Mouse (Mus musculus) intestine, embryonic 15.5 days (tissue): ENCODE data around the gene Capn1. TPM values are rescaled to one million over a fixed set of nuclear protein-coding genes. Genes with fewer than 3 reads are reported as not detected.

Source experiments
- ATAC-seq: fragments of 200-750 bp; cut with Nextera tagmentation; 2 replicates; pipeline ENCODE4 v1.8.0; 2017; ENCODE audit warnings: moderate TSS enrichment, moderate library complexity
- H3K27ac ChIP-seq: fragments of 300-500 bp; sonication (generic); 2 replicates; pipeline ENCODE4 v1.5.1; 2015; ENCODE audit warnings: mild to moderate bottlenecking, inconsistent platforms
- H3K27me3 ChIP-seq: fragments of 300-500 bp; sonication (generic); replicated peaks from 2 replicates; pipeline ENCODE4 v1.6.1; 2015; ENCODE audit warnings: inconsistent platforms
- H3K36me3 ChIP-seq: fragments of 300-500 bp; sonication (generic); 2 replicates; pipeline ENCODE4 v1.6.1; 2015; ENCODE audit warnings: inconsistent platforms
- H3K4me1 ChIP-seq: fragments of 300-500 bp; sonication (generic); replicated peaks from 2 replicates; pipeline ENCODE4 v1.6.1; 2015; ENCODE audit warnings: inconsistent platforms
- H3K4me2 ChIP-seq: fragments of 300-500 bp; sonication (generic); replicated peaks from 2 replicates; pipeline ENCODE4 v1.6.1; 2015; ENCODE audit warnings: mild to moderate bottlenecking, inconsistent platforms
- H3K4me3 ChIP-seq: fragments of 300-500 bp; sonication (generic); replicated peaks from 2 replicates; pipeline ENCODE4 v1.5.1; 2015; ENCODE audit warnings: inconsistent platforms
- H3K9ac ChIP-seq: fragments of 300-500 bp; sonication (generic); 2 replicates; pipeline ENCODE4 v1.6.1; 2015; ENCODE audit warnings: inconsistent platforms
- H3K9me3 ChIP-seq: fragments of 300-500 bp; sonication (generic); 2 replicates; pipeline ENCODE4 v1.6.1; 2016; ENCODE audit warnings: inconsistent platforms
- WGBS: fragments of 180-500 bp; shearing (Covaris S2); methylation state at CpG from one replicate; pipeline ENCODE4 v1.1.7; 2015; 5-methylcytosine and 5-hydroxymethylcytosine counted together
- polyA plus RNA-seq: library from polyadenylated mRNA; unstranded; fragments of >200 nt; fragmentation: Nextera tagmentation; extraction: Ambion mirVana; gene quantifications from 2 replicates; pipeline ENCODE4 v1.2.1, GENCODE M21; 2015

Gene Capn1
- 10.3 and 10.4 TPM in 2 replicates for polyA plus RNA-seq

DNA sequence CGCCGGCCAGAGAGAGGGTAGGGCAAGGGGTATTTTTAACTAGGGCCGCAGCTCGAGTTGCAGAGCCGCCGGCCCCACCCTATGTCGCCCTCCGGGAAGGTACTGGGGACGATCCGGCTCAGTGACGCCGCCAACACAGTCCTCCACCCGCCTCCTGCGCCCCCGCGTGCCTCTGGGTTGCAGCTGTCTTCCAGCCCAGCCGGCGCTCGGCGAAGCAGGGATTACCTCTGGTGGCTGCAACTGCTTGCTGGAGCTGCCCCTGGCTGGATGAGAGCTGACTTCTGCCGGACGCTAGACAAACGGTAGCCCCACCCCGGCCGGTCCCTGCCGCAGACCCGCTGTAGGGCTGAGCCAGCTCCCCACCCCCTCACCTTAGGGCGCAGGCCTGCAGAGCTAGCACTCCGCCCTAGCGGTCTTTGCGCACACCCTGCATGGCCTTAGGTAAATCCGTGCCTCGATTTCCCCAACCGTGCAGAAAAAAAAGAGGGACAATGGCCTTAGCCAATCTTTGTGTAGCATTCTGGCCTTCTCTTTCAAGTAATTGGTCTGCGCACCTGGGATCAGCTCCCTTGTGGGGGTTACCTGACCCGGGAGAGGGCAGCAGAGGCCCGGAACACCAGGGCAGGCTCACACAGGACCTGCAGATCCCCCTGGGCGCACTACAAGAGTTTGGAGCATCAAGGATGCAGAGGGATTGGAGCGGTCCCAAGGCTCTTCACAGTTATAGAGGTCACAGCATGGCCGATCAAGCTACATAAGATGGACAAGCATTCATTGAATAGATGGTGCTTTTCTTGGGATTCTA, at the start of gene Capn1:
Capn1 (minus strand) TSS at position 387 of the 805 bp plus-strand sequence.
- H3K4me3 ChIP-seq: peak within 1 kb of the TSS; percentile 59
- peak within 1 kb of the TSS; percentile 67 for H3K27ac ChIP-seq
- H3K27me3 ChIP-seq: no peaks in the 10 kb centered on the region
- H3K36me3 ChIP-seq: no peaks in the 10 kb centered on the region
- peak within 1 kb of the TSS; percentile 66 for H3K9ac ChIP-seq
- H3K9me3 ChIP-seq: no peaks in the 10 kb centered on the region
- peak; percentile 86 for ATAC-seq
- H3K4me1 ChIP-seq: peaks cover 14% of the 10 kb centered on the region
- WGBS: 3% methylated on average over 40 of the region's 40 CpGs
- H3K4me2 ChIP-seq: peak within 1 kb of the TSS; percentile 96

DNA sequence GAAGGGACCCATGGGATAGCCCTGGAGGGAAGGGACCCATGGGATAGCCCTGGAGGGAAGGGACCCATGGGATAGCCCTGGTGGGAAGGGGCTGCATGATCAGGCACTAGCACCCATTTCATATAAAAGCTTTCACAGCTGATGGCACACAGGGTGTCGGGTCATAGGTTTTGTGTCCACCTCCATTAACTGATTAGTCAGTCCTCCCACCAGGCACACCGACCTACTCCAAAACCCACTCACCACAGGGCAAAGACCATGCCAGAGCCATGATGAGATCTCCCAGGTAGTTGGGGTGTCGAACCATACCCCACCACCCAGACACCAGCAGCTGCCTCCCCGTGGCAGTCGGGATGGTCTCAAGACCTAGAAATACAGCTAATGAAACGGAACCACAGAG, 47.4 kb upstream of the Capn1 start:
- H3K9ac ChIP-seq: no peak overlapping the region

GRCm38 (mm10) chr19:6062418-6062817, 46.7 kb upstream of the Capn1 start:
- Histone ChIP-seq H3K9ac (peak overlapping the region; percentile 94), H3K36me3 (0 out of 2 replicates have a peak, but pooled peaks cover 3% of the 10 kb centered on the region), H3K4me3 (peak overlapping the region; percentile 92), H3K4me2 (peak overlapping the region; percentile 95), H3K4me1 (peaks cover 26% of the 10 kb centered on the region), H3K9me3 (no peaks in the 10 kb centered on the region), H3K27ac (peak overlapping the region; percentile 96), H3K27me3 (no peaks in the 10 kb centered on the region)
- ATAC-seq: no peak
- 42% methylated on average over 5 of the region's 5 CpGs for WGBS

More for the DNA sequence above, 47.4 kb upstream of the Capn1 start:
- peak overlapping the region; percentile 95; the same call in 1 of the 2 replicates for H3K4me2 ChIP-seq
- H3K4me3 ChIP-seq: no peak overlapping the region
- no peaks in the 10 kb centered on the region for H3K27me3 ChIP-seq
- 89% methylated on average over 6 of the region's 6 CpGs for WGBS
- peaks cover 29% of the 10 kb centered on the region for H3K4me1 ChIP-seq
- H3K36me3 ChIP-seq: 0 out of 2 replicates have a peak, but pooled peaks cover 3% of the 10 kb centered on the region
- H3K9me3 ChIP-seq: no peaks in the 10 kb centered on the region
- no peak overlapping the region for H3K27ac ChIP-seq
- ATAC-seq: no peak

- H3K36me3 ChIP-seq: 0 out of 2 replicates have a peak, but pooled peaks cover 3% of the 10 kb centered on the region
- peak overlapping the region; percentile 96 for H3K27ac ChIP-seq
- 1% methylated on average over 44 of the region's 44 CpGs for WGBS
- no peaks in the 10 kb centered on the region for H3K9me3 ChIP-seq
- H3K27me3 ChIP-seq: no peaks in the 10 kb centered on the region
- peak overlapping the region; percentile 95 for H3K4me2 ChIP-seq
- ATAC-seq: peak; percentile 14; the same call in 1 of the 2 replicates
- peak overlapping the region; percentile 92 for H3K4me3 ChIP-seq
- peak overlapping the region; percentile 94 for H3K9ac ChIP-seq
- peaks cover 21% of the 10 kb centered on the region for H3K4me1 ChIP-seq
Observed at GRCm38 (mm10) chr19:6061641-6062302, 46.1 kb upstream of the Capn1 start.

- Histone ChIP-seq H3K9ac (peak within 1 kb of the TSS; percentile 94), H3K4me2 (peak within 1 kb of the TSS; percentile 95), H3K4me3 (peak within 1 kb of the TSS; percentile 92), H3K9me3 (no peaks in the 10 kb centered on the region), H3K4me1 (peaks cover 20% of the 10 kb centered on the region), H3K27ac (peak within 1 kb of the TSS; percentile 96), H3K36me3 (0 out of 2 replicates have a peak, but pooled peaks cover 3% of the 10 kb centered on the region), H3K27me3 (no peaks in the 10 kb centered on the region)
- under 1% methylated on average over 58 of the region's 58 CpGs for WGBS
- peak; percentile 80 for ATAC-seq
Observed at GRCm38 (mm10) chr19:6061021-6061533, 45.4 kb upstream of the Capn1 start, which contains the start of gene Znhit2. TSS of gene Znhit2 (plus strand) at chr19:6061192.

DNA sequence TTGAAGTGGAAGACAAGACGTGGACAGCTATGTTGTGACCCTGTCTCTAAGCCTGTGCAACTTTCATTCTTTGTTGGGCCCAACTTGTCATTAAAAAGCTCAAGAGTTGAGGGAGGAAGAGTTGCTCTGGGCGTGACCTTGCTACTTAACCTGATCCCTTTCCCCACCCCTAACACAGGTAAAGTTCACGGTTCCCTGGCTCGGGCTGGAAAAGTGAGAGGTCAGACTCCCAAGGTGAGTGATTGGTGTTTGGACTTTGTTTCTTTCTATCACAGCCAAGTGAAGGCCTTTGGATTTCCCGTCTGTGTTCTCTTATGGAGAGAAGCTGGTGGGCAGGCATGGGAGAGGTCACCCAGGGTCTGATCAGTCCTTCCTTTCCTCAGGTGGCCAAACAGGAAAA, 43.3 kb upstream of the Capn1 start:
- H3K9me3 ChIP-seq: no peaks in the 10 kb centered on the region
- peak overlapping the region; percentile 77; the same call in 1 of the 2 replicates for H3K9ac ChIP-seq
- H3K27ac ChIP-seq: peak overlapping the region; percentile 32; the same call in 1 of the 2 replicates

DNA sequence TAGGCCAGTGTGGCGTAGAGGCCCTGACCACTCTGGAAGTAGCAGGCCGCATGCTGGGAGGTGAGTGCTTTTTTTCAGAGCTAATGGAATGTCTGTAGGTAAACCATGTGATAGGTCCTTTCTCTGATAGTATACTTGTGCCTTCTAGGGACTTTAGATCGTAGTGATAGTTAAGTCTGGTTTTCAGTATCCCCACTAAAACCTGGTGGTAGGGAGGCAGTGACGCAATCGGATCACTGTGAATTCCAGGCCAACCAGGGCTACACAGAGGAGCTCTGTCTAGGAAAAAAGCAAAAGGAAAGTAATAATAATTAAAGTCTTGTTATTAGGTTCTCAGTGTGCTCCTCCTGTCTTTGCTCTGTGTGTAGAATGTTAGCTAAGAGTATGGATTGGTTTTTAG, 42.8 kb upstream of the Capn1 start:
- H3K9me3 ChIP-seq: no peaks in the 10 kb centered on the region
- H3K4me3 ChIP-seq: peak overlapping the region; percentile 67
- H3K27me3 ChIP-seq: no peaks in the 10 kb centered on the region
- ATAC-seq: no peak
- H3K4me1 ChIP-seq: peaks cover 20% of the 10 kb centered on the region
- peak overlapping the region; percentile 70 for H3K4me2 ChIP-seq
- peak overlapping the region; percentile 77 for H3K9ac ChIP-seq
- WGBS: 32% methylated on average over 5 of the region's 5 CpGs
- H3K27ac ChIP-seq: peak overlapping the region; percentile 56
- H3K36me3 ChIP-seq: peaks cover 20% of the 10 kb centered on the region; the same call in 1 of the 2 replicates

More for the DNA sequence above, 43.3 kb upstream of the Capn1 start:
- H3K4me2 ChIP-seq: peak overlapping the region; percentile 70
- peak overlapping the region; percentile 67 for H3K4me3 ChIP-seq
- no peak for ATAC-seq
- no peaks in the 10 kb centered on the region for H3K27me3 ChIP-seq
- WGBS: 67% methylated on average over 5 of the region's 5 CpGs
- peaks cover 16% of the 10 kb centered on the region; the same call in 1 of the 2 replicates for H3K36me3 ChIP-seq
- peaks cover 20% of the 10 kb centered on the region for H3K4me1 ChIP-seq

DNA sequence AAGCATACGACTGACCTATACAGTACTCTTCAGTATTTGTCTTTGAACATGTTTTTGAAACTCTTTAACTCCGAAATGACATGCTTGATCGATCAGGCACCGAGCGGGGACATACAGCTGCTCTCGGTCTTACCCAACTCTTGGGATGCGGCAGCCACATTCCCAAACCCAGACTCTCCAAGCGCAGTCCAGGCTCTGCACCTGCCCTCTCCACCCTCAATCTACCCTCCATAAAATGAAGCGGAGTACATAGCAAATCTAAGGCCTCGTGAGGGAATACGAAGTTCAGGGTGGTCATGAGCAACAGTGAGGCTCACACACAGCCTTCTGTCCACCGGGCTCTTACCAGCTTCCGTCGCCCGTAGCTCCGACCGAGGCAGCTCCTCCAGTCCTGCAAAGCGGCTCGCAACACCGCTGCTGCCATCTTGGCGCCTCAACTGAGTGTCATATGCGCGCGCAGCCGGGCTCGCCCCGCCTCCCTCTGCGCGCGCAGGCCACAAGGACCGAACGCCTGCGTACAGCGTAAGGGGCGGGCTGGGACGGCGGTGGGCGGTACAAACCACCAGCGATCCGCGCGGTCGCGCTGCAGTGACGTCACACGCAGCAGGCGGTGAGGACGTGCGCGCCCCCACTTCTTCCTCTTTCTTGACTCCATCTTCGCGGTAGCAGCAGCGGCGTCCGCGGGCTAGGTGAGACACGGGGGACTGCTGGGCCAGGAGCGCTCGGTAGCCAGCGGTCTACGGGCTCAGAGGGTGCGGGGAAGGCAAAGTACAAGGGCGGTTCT, 41.8 kb upstream of the Capn1 start, which contains the start of the genes Mrpl49 and Fau:
Mrpl49 (minus strand) TSS at position 473 of the 784 bp plus-strand sequence.
Fau (plus strand) TSS at position 532 of the 784 bp plus-strand sequence.
- peak within 1 kb of the TSS; percentile 70 for H3K4me2 ChIP-seq
- peak; percentile 88 for ATAC-seq
- no peaks in the 10 kb centered on the region for H3K27me3 ChIP-seq
- no peaks in the 10 kb centered on the region for H3K9me3 ChIP-seq
- peak within 1 kb of the TSS; percentile 67 for H3K4me3 ChIP-seq
- peaks cover 30% of the 10 kb centered on the region for H3K36me3 ChIP-seq
- peaks cover 19% of the 10 kb centered on the region for H3K4me1 ChIP-seq
- H3K9ac ChIP-seq: peak within 1 kb of the TSS; percentile 77
- under 1% methylated on average over 63 of the region's 63 CpGs for WGBS
- H3K27ac ChIP-seq: peak within 1 kb of the TSS; percentile 56

DNA sequence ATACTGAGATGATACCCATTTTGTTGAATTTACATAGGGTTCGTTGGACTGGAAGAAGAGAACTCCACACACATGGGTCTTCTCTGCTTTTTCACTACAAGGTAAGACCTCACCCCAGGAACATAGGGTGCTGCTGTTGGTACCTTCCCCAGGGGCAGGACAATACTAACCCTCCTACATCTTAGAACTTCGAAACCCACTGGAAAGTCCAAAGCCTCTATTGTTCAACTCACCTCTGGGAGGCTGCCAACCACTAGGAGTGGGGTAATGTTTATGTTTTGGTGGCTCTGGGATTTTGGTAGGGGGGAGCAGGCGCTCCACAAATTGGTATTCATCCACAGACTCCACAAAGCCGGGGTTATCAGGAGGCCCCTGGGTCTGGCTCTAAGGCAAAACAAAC, 41.0 kb upstream of the Capn1 start:
- Histone ChIP-seq H3K9ac (peak overlapping the region; percentile 77), H3K27ac (no peak overlapping the region), H3K4me1 (peaks cover 11% of the 10 kb centered on the region; the same call in 1 of the 2 replicates), H3K27me3 (no peaks in the 10 kb centered on the region), H3K36me3 (peaks cover 36% of the 10 kb centered on the region), H3K4me2 (peak overlapping the region; percentile 70), H3K4me3 (peak overlapping the region; percentile 67), H3K9me3 (no peaks in the 10 kb centered on the region)
- ATAC-seq: no peak
- WGBS: 45% methylated on average over 4 of the region's 4 CpGs

DNA sequence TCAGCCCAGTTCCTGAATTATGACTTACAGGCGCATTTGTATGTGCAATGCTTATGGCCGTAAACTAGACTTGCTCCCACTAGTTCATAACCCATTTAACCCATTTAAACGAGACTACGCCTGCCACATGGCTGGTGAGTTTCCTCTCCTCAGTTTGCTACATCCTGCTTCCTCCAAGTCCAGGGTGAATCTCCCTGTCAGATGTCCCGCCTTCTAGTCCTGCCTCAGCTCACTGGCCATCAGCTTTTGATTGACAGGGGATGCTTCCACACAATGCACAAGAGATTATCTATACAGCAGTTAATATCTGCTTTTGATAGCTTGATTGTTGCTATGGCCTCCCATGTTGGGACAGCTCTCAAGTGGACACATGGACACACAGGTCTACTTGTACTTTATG, 38.6 kb upstream of the Capn1 start:
- no peak overlapping the region for H3K27ac ChIP-seq
- H3K4me3 ChIP-seq: no peak overlapping the region
- H3K27me3 ChIP-seq: no peaks in the 10 kb centered on the region
- no peak for ATAC-seq
- peaks cover 11% of the 10 kb centered on the region; the same call in 1 of the 2 replicates for H3K4me1 ChIP-seq
- H3K4me2 ChIP-seq: no peak overlapping the region
- no peak overlapping the region for H3K9ac ChIP-seq
- WGBS: 73% methylated on average over 5 of the region's 5 CpGs
- H3K36me3 ChIP-seq: peaks cover 60% of the 10 kb centered on the region
- no peaks in the 10 kb centered on the region for H3K9me3 ChIP-seq

DNA sequence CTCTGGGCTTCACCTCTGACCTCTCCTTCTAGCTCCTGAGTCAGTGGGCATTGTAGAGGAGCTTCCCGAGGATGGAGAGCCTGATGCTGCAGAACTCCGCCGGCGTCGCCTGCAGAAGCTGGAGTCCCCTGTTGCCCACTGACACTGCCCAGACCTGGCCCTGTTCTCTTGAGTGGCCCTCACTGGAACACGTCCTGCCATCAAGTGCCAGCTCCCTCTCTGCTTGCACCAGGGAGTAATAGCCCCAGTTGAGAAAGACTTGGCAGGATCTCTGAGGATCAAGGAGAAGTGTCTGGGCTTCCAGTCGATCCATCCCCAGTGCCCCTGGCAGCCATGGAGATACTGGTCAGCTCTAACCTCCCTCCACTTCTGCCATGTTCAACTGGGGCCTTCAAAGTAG, 36.8 kb upstream of the Capn1 start:
- peaks cover 23% of the 10 kb centered on the region for H3K4me1 ChIP-seq
- H3K27ac ChIP-seq: no peak overlapping the region
- no peak for ATAC-seq
- no peak overlapping the region for H3K9ac ChIP-seq
- H3K9me3 ChIP-seq: no peaks in the 10 kb centered on the region
- H3K4me2 ChIP-seq: no peak overlapping the region
- no peaks in the 10 kb centered on the region for H3K27me3 ChIP-seq
- WGBS: 88% methylated on average over 7 of the region's 7 CpGs
- peaks cover 68% of the 10 kb centered on the region for H3K36me3 ChIP-seq
- no peak overlapping the region for H3K4me3 ChIP-seq
